Mouse (Mus musculus): Measurements from ENCODE around the gene Ltbp4. TPM values are rescaled to one million over a fixed set of nuclear protein-coding genes. Genes with fewer than 3 reads are reported as not detected.

Gene Ltbp4
- 76.9 and 84.7 TPM in 2 replicates for polyA plus RNA-seq (2012; rRNA removed)

GRCm38 (mm10) chr7:27337175-27337853 is at the start of gene Ltbp4:
TSS of gene Ltbp4 (minus strand) at chr7:27337692.
- peak; percentile 91 for DNase-seq
- H3K4me1 ChIP-seq (ENCODE audit: control insufficient read depth, insufficient read depth, low read length) = peaks cover 5% of the 10 kb centered on the region; the same call in 1 of the 2 replicates
- no peaks in the 10 kb centered on the region for H3K36me3 ChIP-seq (ENCODE audit: control insufficient read depth, insufficient read depth, low read length)
- H3K27ac ChIP-seq (ENCODE audit: insufficient read depth, low read depth, low read length) = no peak within 1 kb of the TSS
- no peak within 1 kb of the TSS for H3K4me3 ChIP-seq (ENCODE audit: insufficient read depth, low read depth, low read length)
- no peaks in the 10 kb centered on the region for H3K27me3 ChIP-seq (replicated peaks; ENCODE audit: control insufficient read depth, insufficient read depth, low read length)
- 4% methylated on average over 36 of the region's 36 CpGs for WGBS
- TF ChIP-seq CTCF (conservative IDR thresholded peaks at IDR 0.05; ENCODE audit: insufficient read depth, insufficient read length, low read depth, low read length) (no peak), POLR2A (IDR thresholded peaks at IDR 0.05; ENCODE audit: low read depth, low read length) (no peak)

GRCm38 (mm10) chr7:27384731-27385130 is 47.2 kb upstream of the Ltbp4 start:
- no peaks in the 10 kb centered on the region for H3K36me3 ChIP-seq (ENCODE audit: control insufficient read depth, insufficient read depth, low read length)
- H3K27ac ChIP-seq (ENCODE audit: insufficient read depth, low read depth, low read length) = no peak overlapping the region
- no peak overlapping the region for H3K4me3 ChIP-seq (ENCODE audit: insufficient read depth, low read depth, low read length)
- peak; percentile 53 for DNase-seq
- TF ChIP-seq CTCF (conservative IDR thresholded peaks at IDR 0.05; ENCODE audit: insufficient read depth, insufficient read length, low read depth, low read length) = peak; percentile 74
- no peak for TF ChIP-seq POLR2A (IDR thresholded peaks at IDR 0.05; ENCODE audit: low read depth, low read length)
- no peaks in the 10 kb centered on the region for H3K4me1 ChIP-seq (ENCODE audit: control insufficient read depth, insufficient read depth, low read length)
- 36% methylated on average over 4 of the region's 4 CpGs for WGBS
- no peaks in the 10 kb centered on the region for H3K27me3 ChIP-seq (replicated peaks; ENCODE audit: control insufficient read depth, insufficient read depth, low read length)

GRCm38 (mm10) chr7:27384134-27384533 is 46.6 kb upstream of the Ltbp4 start:
- WGBS = 84% methylated on average over 5 of the region's 5 CpGs

GRCm38 (mm10) chr7:27383233-27383632 is 45.7 kb upstream of the Ltbp4 start:
- WGBS = 94% methylated on average over 1 of the region's 1 CpGs
- Histone ChIP-seq H3K4me3 (ENCODE audit: insufficient read depth, low read depth, low read length) (no peak overlapping the region), H3K27me3 (replicated peaks; ENCODE audit: control insufficient read depth, insufficient read depth, low read length) (no peaks in the 10 kb centered on the region), H3K27ac (ENCODE audit: insufficient read depth, low read depth, low read length) (no peak overlapping the region), H3K36me3 (ENCODE audit: control insufficient read depth, insufficient read depth, low read length) (no peaks in the 10 kb centered on the region), H3K4me1 (ENCODE audit: control insufficient read depth, insufficient read depth, low read length) (no peaks in the 10 kb centered on the region)
- TF ChIP-seq CTCF (conservative IDR thresholded peaks at IDR 0.05; ENCODE audit: insufficient read depth, insufficient read length, low read depth, low read length) = no peak
- TF ChIP-seq POLR2A (IDR thresholded peaks at IDR 0.05; ENCODE audit: low read depth, low read length) = no peak
- no peak for DNase-seq

More at GRCm38 (mm10) chr7:27384134-27384533, 46.6 kb upstream of the Ltbp4 start:
- Histone ChIP-seq H3K27me3 (replicated peaks; ENCODE audit: control insufficient read depth, insufficient read depth, low read length) (no peaks in the 10 kb centered on the region), H3K4me1 (ENCODE audit: control insufficient read depth, insufficient read depth, low read length) (no peaks in the 10 kb centered on the region), H3K36me3 (ENCODE audit: control insufficient read depth, insufficient read depth, low read length) (no peaks in the 10 kb centered on the region), H3K4me3 (ENCODE audit: insufficient read depth, low read depth, low read length) (no peak overlapping the region), H3K27ac (ENCODE audit: insufficient read depth, low read depth, low read length) (no peak overlapping the region)
- no peak for DNase-seq
- TF ChIP-seq CTCF (conservative IDR thresholded peaks at IDR 0.05; ENCODE audit: insufficient read depth, insufficient read length, low read depth, low read length) (no peak), POLR2A (IDR thresholded peaks at IDR 0.05; ENCODE audit: low read depth, low read length) (no peak)

GRCm38 (mm10) chr7:27381560-27381959 is 44.1 kb upstream of the Ltbp4 start:
- no peaks in the 10 kb centered on the region for H3K36me3 ChIP-seq (ENCODE audit: control insufficient read depth, insufficient read depth, low read length)
- H3K4me3 ChIP-seq (ENCODE audit: insufficient read depth, low read depth, low read length) = no peak overlapping the region
- WGBS = 57% methylated on average over 4 of the region's 4 CpGs
- TF ChIP-seq POLR2A (IDR thresholded peaks at IDR 0.05; ENCODE audit: low read depth, low read length) (no peak), CTCF (conservative IDR thresholded peaks at IDR 0.05; ENCODE audit: insufficient read depth, insufficient read length, low read depth, low read length) (no peak)
- no peaks in the 10 kb centered on the region for H3K27me3 ChIP-seq (replicated peaks; ENCODE audit: control insufficient read depth, insufficient read depth, low read length)
- no peak overlapping the region for H3K27ac ChIP-seq (ENCODE audit: insufficient read depth, low read depth, low read length)
- DNase-seq = no peak
- H3K4me1 ChIP-seq (ENCODE audit: control insufficient read depth, insufficient read depth, low read length) = no peaks in the 10 kb centered on the region

GRCm38 (mm10) chr7:27381009-27381408 is 43.5 kb upstream of the Ltbp4 start:
- WGBS = 36% methylated on average over 1 of the region's 1 CpGs
- DNase-seq = no peak
- no peak overlapping the region for H3K4me3 ChIP-seq (ENCODE audit: insufficient read depth, low read depth, low read length)
- H3K27me3 ChIP-seq (replicated peaks; ENCODE audit: control insufficient read depth, insufficient read depth, low read length) = no peaks in the 10 kb centered on the region
- no peaks in the 10 kb centered on the region for H3K36me3 ChIP-seq (ENCODE audit: control insufficient read depth, insufficient read depth, low read length)
- TF ChIP-seq CTCF (conservative IDR thresholded peaks at IDR 0.05; ENCODE audit: insufficient read depth, insufficient read length, low read depth, low read length) (no peak), POLR2A (IDR thresholded peaks at IDR 0.05; ENCODE audit: low read depth, low read length) (no peak)
- H3K4me1 ChIP-seq (ENCODE audit: control insufficient read depth, insufficient read depth, low read length) = no peaks in the 10 kb centered on the region
- H3K27ac ChIP-seq (ENCODE audit: insufficient read depth, low read depth, low read length) = no peak overlapping the region

GRCm38 (mm10) chr7:27379836-27380235 is 42.3 kb upstream of the Ltbp4 start:
- 84% methylated on average over 6 of the region's 6 CpGs for WGBS
- H3K4me3 ChIP-seq (ENCODE audit: insufficient read depth, low read depth, low read length) = no peak overlapping the region
- no peak for DNase-seq
- TF ChIP-seq POLR2A (IDR thresholded peaks at IDR 0.05; ENCODE audit: low read depth, low read length) (no peak), CTCF (conservative IDR thresholded peaks at IDR 0.05; ENCODE audit: insufficient read depth, insufficient read length, low read depth, low read length) (no peak)
- H3K36me3 ChIP-seq (ENCODE audit: control insufficient read depth, insufficient read depth, low read length) = no peaks in the 10 kb centered on the region
- H3K27me3 ChIP-seq (replicated peaks; ENCODE audit: control insufficient read depth, insufficient read depth, low read length) = no peaks in the 10 kb centered on the region
- no peaks in the 10 kb centered on the region for H3K4me1 ChIP-seq (ENCODE audit: control insufficient read depth, insufficient read depth, low read length)
- H3K27ac ChIP-seq (ENCODE audit: insufficient read depth, low read depth, low read length) = no peak overlapping the region

Measured in kidney, adult 2 months (tissue).